Mouse (Mus musculus): ENCODE measurements at regions not wholly inside any gene's neighbourhood (a gene's known extent, or its start where the extent isn't known, plus 50 kb on each side); places are given as distances from the start of the nearest gene placed in this dataset.

- TF ChIP-seq CTCF (IDR thresholded peaks at IDR 0.05; ENCODE audit: borderline replicate concordance, insufficient read depth, low read depth, low read length) (no peak), POLR2A (IDR thresholded peaks at IDR 0.05; ENCODE audit: borderline replicate concordance, insufficient read depth, low read length) (no peak)
Observed at GRCm38 (mm10) chr14:14490501-14490900, 89.4 kb downstream of the Olfr721-ps1 start.
